Mouse (Mus musculus): ENCODE data around the gene Chrm3.

Gene Chrm3

GRCm38 (mm10) chr13:9993571-9993970 is 367.1 kb downstream of the Chrm3 start:
- DNase-seq (ENCODE audit: low spot score in 2 of 2) = no peak

GRCm38 (mm10) chr13:9992640-9993039 is 368.0 kb downstream of the Chrm3 start:
- DNase-seq (ENCODE audit: low spot score in 2 of 2) = no peak

- no peak for DNase-seq (ENCODE audit: low spot score in 2 of 2)
These were observed 375.0 kb downstream of the Chrm3 start for GRCm38 (mm10) chr13:9985648-9986047.

- DNase-seq (ENCODE audit: low spot score in 2 of 2) = no peak
These were observed 377.4 kb downstream of the Chrm3 start for GRCm38 (mm10) chr13:9983293-9983692.

GRCm38 (mm10) chr13:9977699-9978098 is 382.9 kb downstream of the Chrm3 start:
- no peak for DNase-seq (ENCODE audit: low spot score in 2 of 2)

GRCm38 (mm10) chr13:9973742-9974321 is 386.8 kb downstream of the Chrm3 start:
- DNase-seq (ENCODE audit: low spot score in 2 of 2) = no peak

- DNase-seq (ENCODE audit: low spot score in 2 of 2) = no peak
These were observed 388.8 kb downstream of the Chrm3 start for GRCm38 (mm10) chr13:9971845-9972244.

GRCm38 (mm10) chr13:9952619-9953018 is 408.0 kb downstream of the Chrm3 start:
- no peak for DNase-seq (ENCODE audit: low spot score in 2 of 2)

- peak in 1 of 2 experiments; percentile 9 for DNase-seq (ENCODE audit: low spot score in 2 of 2)
These were observed 409.3 kb downstream of the Chrm3 start for GRCm38 (mm10) chr13:9951376-9951775.

GRCm38 (mm10) chr13:9949091-9949490 is 411.6 kb downstream of the Chrm3 start:
- DNase-seq (ENCODE audit: low spot score in 2 of 2) = no peak

- no peak for DNase-seq (ENCODE audit: low spot score in 2 of 2)
These were observed 420.5 kb downstream of the Chrm3 start for GRCm38 (mm10) chr13:9940186-9940585.

GRCm38 (mm10) chr13:9938798-9939485 is 421.7 kb downstream of the Chrm3 start:
- DNase-seq (ENCODE audit: low spot score in 2 of 2) = no peak

- no peak for DNase-seq (ENCODE audit: low spot score in 2 of 2)
These were observed 427.9 kb downstream of the Chrm3 start for GRCm38 (mm10) chr13:9932714-9933113.

- no peak for DNase-seq (ENCODE audit: low spot score in 2 of 2)
These were observed 430.0 kb downstream of the Chrm3 start for GRCm38 (mm10) chr13:9930606-9931005.

- peak in 1 of 2 experiments; percentile 27 for DNase-seq (ENCODE audit: low spot score in 2 of 2)
These were observed 430.7 kb downstream of the Chrm3 start for GRCm38 (mm10) chr13:9929978-9930377.

GRCm38 (mm10) chr13:9921150-9921549 is 439.5 kb downstream of the Chrm3 start:
- no peak for DNase-seq (ENCODE audit: low spot score in 2 of 2)

- no peak for DNase-seq (ENCODE audit: low spot score in 2 of 2)
These were observed 447.9 kb downstream of the Chrm3 start for GRCm38 (mm10) chr13:9912697-9913096.

GRCm38 (mm10) chr13:9908707-9909106 is 451.9 kb downstream of the Chrm3 start:
- no peak for DNase-seq (ENCODE audit: low spot score in 2 of 2)

GRCm38 (mm10) chr13:9907202-9907601 is 453.4 kb downstream of the Chrm3 start:
- DNase-seq (ENCODE audit: low spot score in 2 of 2) = no peak

GRCm38 (mm10) chr13:9904455-9904854 is 456.2 kb downstream of the Chrm3 start:
- DNase-seq (ENCODE audit: low spot score in 2 of 2) = no peak

GRCm38 (mm10) chr13:9900653-9901385 is 459.8 kb downstream of the Chrm3 start:
- no peak for DNase-seq (ENCODE audit: low spot score in 2 of 2)

- DNase-seq (ENCODE audit: low spot score in 2 of 2) = no peak
These were observed 461.8 kb downstream of the Chrm3 start for GRCm38 (mm10) chr13:9898664-9899369.
